Mouse (Mus musculus): ENCODE measurements at regions not wholly inside any gene's neighbourhood (a gene's known extent, or its start where the extent isn't known, plus 50 kb on each side); places are given as distances from the start of the nearest gene placed in this dataset.

DNA sequence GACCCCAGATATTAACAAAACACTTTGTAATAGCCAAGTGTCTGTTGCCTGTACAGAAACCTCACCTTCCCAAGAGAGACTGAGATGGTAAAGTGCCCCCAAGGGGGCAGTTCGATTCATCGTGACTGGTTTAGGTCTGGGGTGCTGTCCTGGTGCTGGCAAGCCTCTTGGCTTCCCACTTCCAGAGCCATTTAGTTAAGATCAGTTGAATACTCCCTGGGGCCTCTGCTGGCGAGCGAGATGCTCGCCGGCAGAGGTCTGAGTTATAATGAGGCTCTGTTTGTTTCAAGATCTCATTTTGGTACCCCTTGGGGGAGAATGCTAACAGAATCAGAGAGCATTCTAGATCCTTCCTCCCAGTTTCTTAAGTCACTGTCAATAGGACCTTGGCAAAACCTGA lies 118.7 kb upstream of the Gdf10 start:
- TF ChIP-seq GATA2 (IDR thresholded peaks at IDR 0.05; ENCODE audit: borderline replicate concordance, low read depth, low read length), result no peak
- no peak for TF ChIP-seq GATA1 (IDR thresholded peaks at IDR 0.05; ENCODE audit: borderline replicate concordance, low read length)
- TF ChIP-seq TAL1 (conservative IDR thresholded peaks at IDR 0.05; ENCODE audit: low read depth, low read length), result no peak
- no peak for TF ChIP-seq POLR2AphosphoS5 (IDR thresholded peaks at IDR 0.05; ENCODE audit: insufficient replicate concordance, low read depth, low read length)
- no peak for TF ChIP-seq CTCF (IDR thresholded peaks at IDR 0.05; ENCODE audit: low read depth, low read length)
- no peaks in the 10 kb centered on the region for H3K36me3 ChIP-seq (replicated peaks)
- ATAC-seq (ENCODE audit: extremely low read depth, insufficient number of reproducible peaks, low FRiP score, poor library complexity, severe bottlenecking), result no peak

DNA sequence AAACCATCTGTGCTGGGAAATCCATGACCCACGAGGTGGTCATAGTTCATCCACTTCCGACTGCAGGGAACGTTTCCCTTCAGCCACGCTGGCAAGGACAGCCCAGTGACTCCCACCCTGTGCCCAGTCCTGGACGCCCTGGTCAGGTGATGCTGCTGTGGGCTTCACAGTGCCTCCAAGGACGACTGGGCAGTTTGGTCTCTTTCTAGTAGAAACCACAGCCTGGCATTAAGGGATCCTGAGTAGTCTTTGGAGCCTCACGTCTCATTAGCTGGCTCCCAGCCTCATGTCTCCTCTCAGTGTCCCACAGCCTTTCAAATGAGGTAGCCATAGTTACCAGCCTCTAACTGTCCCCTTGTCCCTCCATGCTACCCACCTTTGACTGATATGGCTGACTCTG lies 116.2 kb upstream of the Gdf10 start:
- no peaks in the 10 kb centered on the region for H3K27me3 ChIP-seq (ENCODE audit: insufficient read depth, low read length)
- no peak overlapping the region for H3K4me3 ChIP-seq (ENCODE audit: low read depth, low read length)
- peaks cover 50% of the 10 kb centered on the region for H3K9me3 ChIP-seq (replicated peaks)
- TF ChIP-seq GATA2 (IDR thresholded peaks at IDR 0.05; ENCODE audit: borderline replicate concordance, low read depth, low read length) (no peak), POLR2AphosphoS5 (IDR thresholded peaks at IDR 0.05; ENCODE audit: insufficient replicate concordance, low read depth, low read length) (no peak), GATA1 (IDR thresholded peaks at IDR 0.05; ENCODE audit: borderline replicate concordance, low read length) (no peak), CTCF (IDR thresholded peaks at IDR 0.05; ENCODE audit: low read depth, low read length) (no peak), TAL1 (conservative IDR thresholded peaks at IDR 0.05; ENCODE audit: low read depth, low read length) (no peak)
- no peak for ATAC-seq (ENCODE audit: extremely low read depth, insufficient number of reproducible peaks, low FRiP score, poor library complexity, severe bottlenecking)
- no peaks in the 10 kb centered on the region for H3K4me1 ChIP-seq (ENCODE audit: insufficient read depth, low read depth, low read length)
- DNase-seq (ENCODE audit: low spot score), result no peak
- H3K36me3 ChIP-seq (replicated peaks), result no peaks in the 10 kb centered on the region

More for the DNA sequence above, 118.7 kb upstream of the Gdf10 start:
- Histone ChIP-seq H3K27me3 (ENCODE audit: insufficient read depth, low read length) (no peaks in the 10 kb centered on the region), H3K4me1 (ENCODE audit: insufficient read depth, low read depth, low read length) (no peaks in the 10 kb centered on the region), H3K9me3 (replicated peaks) (peaks cover 57% of the 10 kb centered on the region), H3K4me3 (ENCODE audit: low read depth, low read length) (no peak overlapping the region)
- DNase-seq (ENCODE audit: low spot score), result no peak

DNA sequence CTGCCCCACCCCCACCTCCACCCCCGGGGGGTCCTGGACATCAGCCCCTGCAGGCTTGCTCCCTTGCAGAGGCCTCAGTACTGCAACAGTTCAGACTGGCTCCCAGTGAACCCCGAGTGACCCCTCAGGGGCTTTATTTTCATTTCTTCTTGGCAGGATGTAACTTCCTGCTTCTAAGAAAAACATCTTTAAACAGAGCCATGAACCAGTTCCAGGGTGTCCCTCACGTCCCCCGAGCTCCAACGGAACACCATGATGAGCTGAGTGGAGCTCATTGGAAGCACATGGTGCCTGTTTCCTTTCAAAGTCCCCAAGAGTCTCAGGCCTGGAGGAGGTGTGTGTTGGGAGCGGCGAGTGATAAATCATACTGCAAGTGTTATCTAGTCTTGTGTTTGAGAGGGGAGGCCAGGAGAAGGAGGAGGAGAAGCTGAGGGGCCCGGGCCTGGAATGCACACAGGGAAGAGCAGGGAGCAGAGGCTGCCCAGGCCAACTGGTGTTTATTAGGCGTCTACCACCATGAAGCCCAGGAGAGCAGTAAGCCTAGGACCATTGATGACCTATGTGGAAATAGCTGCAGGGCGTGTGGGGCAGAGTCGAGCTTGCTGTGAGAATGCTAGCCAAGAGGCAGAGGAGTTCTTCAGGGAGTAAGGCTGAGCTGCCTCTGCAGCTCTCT lies 114.7 kb upstream of the Gdf10 start:
- Histone ChIP-seq H3K36me3 (replicated peaks) (no peaks in the 10 kb centered on the region), H3K27me3 (ENCODE audit: insufficient read depth, low read length) (no peaks in the 10 kb centered on the region), H3K4me1 (ENCODE audit: insufficient read depth, low read depth, low read length) (no peaks in the 10 kb centered on the region), H3K9me3 (replicated peaks) (peaks cover 48% of the 10 kb centered on the region), H3K4me3 (ENCODE audit: low read depth, low read length) (no peak overlapping the region)
- no peak for TF ChIP-seq CTCF (IDR thresholded peaks at IDR 0.05; ENCODE audit: low read depth, low read length)
- TF ChIP-seq GATA2 (IDR thresholded peaks at IDR 0.05; ENCODE audit: borderline replicate concordance, low read depth, low read length), result no peak
- TF ChIP-seq GATA1 (IDR thresholded peaks at IDR 0.05; ENCODE audit: borderline replicate concordance, low read length), result no peak
- no peak for TF ChIP-seq TAL1 (conservative IDR thresholded peaks at IDR 0.05; ENCODE audit: low read depth, low read length)
- TF ChIP-seq POLR2AphosphoS5 (IDR thresholded peaks at IDR 0.05; ENCODE audit: insufficient replicate concordance, low read depth, low read length), result no peak
- DNase-seq (ENCODE audit: low spot score) (no peak), ATAC-seq (ENCODE audit: extremely low read depth, insufficient number of reproducible peaks, low FRiP score, poor library complexity, severe bottlenecking) (no peak)

DNA sequence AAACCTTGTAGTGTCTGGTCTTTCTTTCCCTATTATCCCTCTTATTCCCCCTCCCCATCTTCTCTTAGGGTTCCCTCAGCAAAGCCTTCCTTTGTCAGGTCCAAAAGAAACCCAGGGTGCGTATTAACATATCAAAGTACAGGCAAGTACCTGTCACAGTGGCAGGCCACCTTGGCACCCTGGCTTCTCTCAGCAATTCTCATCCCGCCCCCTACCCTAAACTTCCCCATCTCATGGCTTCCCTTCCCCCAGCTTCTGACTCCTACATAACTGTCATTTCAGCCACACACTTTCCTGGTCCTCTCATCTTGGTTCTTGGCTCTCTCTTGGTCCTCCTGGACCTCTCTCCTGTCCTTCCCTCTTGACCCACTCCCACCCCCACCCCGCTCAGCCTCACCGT lies 112.8 kb upstream of the Gdf10 start:
- TF ChIP-seq GATA1 (IDR thresholded peaks at IDR 0.05; ENCODE audit: borderline replicate concordance, low read length), result no peak
- no peak for TF ChIP-seq POLR2AphosphoS5 (IDR thresholded peaks at IDR 0.05; ENCODE audit: insufficient replicate concordance, low read depth, low read length)
- no peak for TF ChIP-seq GATA2 (IDR thresholded peaks at IDR 0.05; ENCODE audit: borderline replicate concordance, low read depth, low read length)
- TF ChIP-seq CTCF (IDR thresholded peaks at IDR 0.05; ENCODE audit: low read depth, low read length), result no peak
- no peak for TF ChIP-seq TAL1 (conservative IDR thresholded peaks at IDR 0.05; ENCODE audit: low read depth, low read length)
- no peaks in the 10 kb centered on the region for H3K4me1 ChIP-seq (ENCODE audit: insufficient read depth, low read depth, low read length)

DNA sequence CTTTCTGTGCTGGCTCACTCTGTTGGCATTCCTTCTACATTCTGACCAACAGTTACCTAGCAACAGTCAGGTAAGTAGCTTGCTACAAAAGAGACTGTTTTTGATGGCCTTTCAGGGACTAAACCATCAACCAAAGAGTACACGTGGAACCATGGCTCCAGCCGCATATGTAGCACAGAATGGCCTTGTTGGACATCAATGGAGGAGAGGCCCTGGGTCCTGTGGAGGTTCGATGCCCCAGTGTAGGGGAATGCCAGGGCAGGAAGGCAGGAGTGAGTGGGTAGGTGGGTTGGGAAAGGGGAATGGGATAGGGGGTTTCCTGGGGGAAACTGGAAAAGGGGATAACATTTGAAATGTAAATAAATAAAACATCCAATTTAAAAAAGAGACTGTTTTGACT lies 112.1 kb upstream of the Gdf10 start:
- no peaks in the 10 kb centered on the region for H3K36me3 ChIP-seq (replicated peaks)
- H3K9me3 ChIP-seq (replicated peaks), result peaks cover 46% of the 10 kb centered on the region
- H3K4me1 ChIP-seq (ENCODE audit: insufficient read depth, low read depth, low read length), result no peaks in the 10 kb centered on the region
- no peak for DNase-seq (ENCODE audit: low spot score)
- no peak for ATAC-seq (ENCODE audit: extremely low read depth, insufficient number of reproducible peaks, low FRiP score, poor library complexity, severe bottlenecking)
- H3K27me3 ChIP-seq (ENCODE audit: insufficient read depth, low read length), result no peaks in the 10 kb centered on the region
- no peak overlapping the region for H3K4me3 ChIP-seq (ENCODE audit: low read depth, low read length)
- TF ChIP-seq GATA2 (IDR thresholded peaks at IDR 0.05; ENCODE audit: borderline replicate concordance, low read depth, low read length) (no peak), TAL1 (conservative IDR thresholded peaks at IDR 0.05; ENCODE audit: low read depth, low read length) (no peak), CTCF (IDR thresholded peaks at IDR 0.05; ENCODE audit: low read depth, low read length) (no peak), POLR2AphosphoS5 (IDR thresholded peaks at IDR 0.05; ENCODE audit: insufficient replicate concordance, low read depth, low read length) (no peak), GATA1 (IDR thresholded peaks at IDR 0.05; ENCODE audit: borderline replicate concordance, low read length) (no peak)

More for the DNA sequence above, 112.8 kb upstream of the Gdf10 start:
- peaks cover 48% of the 10 kb centered on the region for H3K9me3 ChIP-seq (replicated peaks)
- no peaks in the 10 kb centered on the region for H3K36me3 ChIP-seq (replicated peaks)
- ATAC-seq (ENCODE audit: extremely low read depth, insufficient number of reproducible peaks, low FRiP score, poor library complexity, severe bottlenecking), result no peak
- no peak overlapping the region for H3K4me3 ChIP-seq (ENCODE audit: low read depth, low read length)
- DNase-seq (ENCODE audit: low spot score), result no peak
- no peaks in the 10 kb centered on the region for H3K27me3 ChIP-seq (ENCODE audit: insufficient read depth, low read length)

DNA sequence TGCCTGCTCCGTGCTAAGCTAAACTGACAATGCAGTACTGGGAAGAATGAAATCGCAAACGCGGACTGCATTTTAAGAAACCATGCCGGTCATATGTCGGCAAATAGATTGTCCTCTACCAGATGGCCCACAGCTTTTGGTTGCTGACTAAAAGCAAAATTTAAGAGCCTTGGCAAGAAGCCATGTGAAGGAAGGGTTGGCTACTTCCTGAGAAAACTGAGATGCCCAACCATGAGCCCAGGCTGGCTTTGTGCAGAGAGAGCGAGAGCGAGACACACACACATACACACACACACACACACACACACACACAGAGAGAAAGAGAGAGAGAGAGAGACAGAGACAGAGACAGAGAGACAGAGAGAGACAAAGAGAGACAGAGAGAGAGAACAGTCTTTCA lies 111.1 kb upstream of the Gdf10 start:
- H3K36me3 ChIP-seq (replicated peaks), result no peaks in the 10 kb centered on the region
- ATAC-seq (ENCODE audit: extremely low read depth, insufficient number of reproducible peaks, low FRiP score, poor library complexity, severe bottlenecking), result no peak
- H3K27me3 ChIP-seq (ENCODE audit: insufficient read depth, low read length), result no peaks in the 10 kb centered on the region
- no peak for TF ChIP-seq TAL1 (conservative IDR thresholded peaks at IDR 0.05; ENCODE audit: low read depth, low read length)
- no peak for TF ChIP-seq CTCF (IDR thresholded peaks at IDR 0.05; ENCODE audit: low read depth, low read length)
- no peak overlapping the region for H3K4me3 ChIP-seq (ENCODE audit: low read depth, low read length)
- DNase-seq (ENCODE audit: low spot score), result no peak
- peaks cover 43% of the 10 kb centered on the region for H3K9me3 ChIP-seq (replicated peaks)
- no peaks in the 10 kb centered on the region for H3K4me1 ChIP-seq (ENCODE audit: insufficient read depth, low read depth, low read length)

Data from G1E (cell line).